Mouse (Mus musculus): ENCODE measurements at regions not wholly inside any gene's neighbourhood (a gene's known extent, or its start where the extent isn't known, plus 50 kb on each side); places are given as distances from the start of the nearest gene placed in this dataset.

DNA sequence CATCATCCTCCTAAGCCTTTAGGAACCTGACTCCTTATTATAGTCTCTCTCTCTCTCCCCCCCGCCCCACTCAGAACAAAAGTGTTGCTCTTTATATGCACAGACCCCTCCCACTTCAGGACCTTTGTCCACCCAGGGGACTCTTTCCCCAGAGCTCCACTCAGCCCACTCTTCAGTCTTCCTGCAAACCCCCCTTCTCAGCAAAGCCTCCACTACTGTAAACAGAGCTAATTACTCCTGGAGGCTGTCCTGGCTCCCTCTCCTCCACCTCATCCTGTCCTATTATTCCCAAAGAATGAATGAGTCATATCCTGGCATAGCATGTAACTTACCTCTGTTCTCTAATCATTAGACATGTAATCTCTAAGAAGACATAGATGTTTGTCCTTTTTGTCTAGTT is 82.8 kb upstream of the Galnt15 start:
- DNase-seq, result peak; percentile 40

DNA sequence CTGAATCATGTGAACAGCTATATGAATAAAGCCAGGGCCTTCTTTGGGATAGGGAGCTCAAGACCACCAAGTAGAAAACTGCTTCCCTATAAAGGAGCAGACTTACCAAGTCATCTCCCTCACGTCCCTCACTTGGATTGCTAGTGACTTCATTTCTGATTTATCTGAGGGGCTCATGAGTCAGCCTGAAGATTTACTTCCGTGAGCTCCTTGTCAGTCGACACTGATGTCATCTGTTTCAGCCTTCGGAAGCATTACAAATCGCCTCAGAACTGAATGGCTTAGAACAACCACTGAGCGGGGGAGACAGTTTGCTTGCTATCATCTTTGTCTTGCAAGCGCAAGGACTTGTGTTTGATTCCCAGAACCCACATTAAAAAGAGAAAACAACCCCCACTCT is 81.5 kb upstream of the Galnt15 start:
- no peak for DNase-seq

DNA sequence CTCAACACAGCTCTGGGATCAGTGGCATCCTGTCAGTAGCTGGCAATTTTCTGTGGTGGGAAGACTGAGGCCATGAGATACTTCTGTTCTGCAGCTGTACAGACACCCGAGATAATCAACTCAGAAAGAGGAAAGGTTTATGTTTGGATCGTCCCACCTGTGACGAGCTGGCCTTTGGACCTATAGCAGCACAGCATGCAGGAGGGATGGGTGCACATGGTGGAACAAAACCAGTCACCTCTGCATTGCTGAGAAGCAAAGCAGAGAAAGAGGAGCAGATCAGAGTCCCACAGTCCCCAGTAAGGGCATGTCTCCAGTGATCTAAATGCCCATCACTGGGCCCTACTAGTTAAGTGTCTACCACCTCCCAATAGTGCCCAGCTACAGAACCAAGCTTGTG is 76.9 kb upstream of the Galnt15 start:
- DNase-seq, result no peak

DNA sequence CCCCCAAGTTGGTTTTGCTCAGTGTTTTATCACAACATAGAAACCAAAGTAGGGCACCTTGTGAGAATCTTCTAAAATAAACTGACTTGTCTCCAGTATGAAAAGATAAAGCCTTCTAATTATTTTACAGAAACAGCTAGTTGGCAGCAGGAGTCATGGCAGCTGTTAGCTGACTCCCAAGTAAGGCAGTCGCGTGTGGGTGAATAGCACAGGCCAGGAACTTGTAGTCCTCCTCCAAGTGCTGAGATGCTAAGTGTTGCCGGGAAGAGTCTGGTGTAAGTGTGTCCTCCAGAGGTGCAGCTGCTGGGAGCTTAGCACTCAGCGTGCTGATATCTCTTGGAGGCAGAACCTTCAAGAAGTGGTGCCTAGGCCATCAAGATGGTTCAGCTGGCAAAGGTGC is 75.0 kb upstream of the Galnt15 start:
- no peak for DNase-seq

- peak; percentile 95 for DNase-seq
These were observed 73.8 kb upstream of the Galnt15 start for GRCm38 (mm10) chr14:31954945-31955344.

DNA sequence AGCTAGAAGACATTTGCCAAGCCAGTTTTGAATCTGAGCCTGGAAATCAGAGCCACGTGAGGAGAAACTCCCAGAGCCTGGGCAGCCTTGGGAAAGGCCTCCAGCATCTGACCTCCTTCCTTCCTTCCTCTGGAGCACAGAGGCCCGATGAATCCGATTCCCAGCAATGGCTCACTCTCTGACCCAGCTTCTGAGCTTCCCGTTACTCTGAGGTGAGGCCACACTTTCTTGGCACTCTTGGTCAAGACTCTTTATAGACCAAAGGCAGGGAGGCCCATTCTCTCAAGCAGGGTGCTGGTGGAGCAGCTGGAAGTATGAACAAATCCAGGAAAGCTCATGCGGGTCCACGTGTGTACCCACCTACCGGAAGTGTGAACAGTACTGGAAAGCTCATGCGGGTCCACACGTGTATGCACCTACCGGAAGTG is 71.6 kb upstream of the Galnt15 start:
- peak; percentile 51 for DNase-seq

DNA sequence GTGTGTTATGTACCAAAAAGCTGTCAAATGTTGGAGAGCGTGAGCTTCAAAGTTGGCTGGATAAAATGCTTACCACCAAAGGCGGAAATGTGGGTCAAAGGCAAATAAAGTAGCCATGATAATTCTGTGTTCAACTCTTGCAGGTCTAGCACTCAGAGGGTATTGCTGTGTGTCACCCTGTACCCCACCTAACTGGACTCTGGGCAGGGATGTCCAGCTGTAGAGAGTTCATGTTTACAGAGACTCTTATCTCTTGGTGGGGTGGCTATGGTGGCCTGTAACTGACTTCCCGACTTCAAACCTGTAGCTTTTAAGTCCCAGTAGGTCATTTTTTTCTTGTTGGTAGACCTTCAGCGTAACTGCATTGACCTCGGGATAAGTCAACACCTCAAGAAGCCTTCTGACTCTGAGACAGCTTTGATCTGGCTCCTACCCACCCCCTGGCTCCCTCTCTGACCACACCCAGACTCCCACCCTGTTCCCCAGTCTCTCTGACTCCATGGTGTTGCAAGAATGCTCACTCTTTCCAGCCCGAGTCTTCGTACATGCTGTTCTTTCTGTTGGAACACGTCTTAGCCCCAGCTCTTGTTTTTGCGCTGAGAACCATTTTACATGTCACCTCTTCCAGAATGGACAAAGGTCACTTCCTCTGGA is 68.5 kb upstream of the Galnt15 start:
- DNase-seq, result peak; percentile 46

DNA sequence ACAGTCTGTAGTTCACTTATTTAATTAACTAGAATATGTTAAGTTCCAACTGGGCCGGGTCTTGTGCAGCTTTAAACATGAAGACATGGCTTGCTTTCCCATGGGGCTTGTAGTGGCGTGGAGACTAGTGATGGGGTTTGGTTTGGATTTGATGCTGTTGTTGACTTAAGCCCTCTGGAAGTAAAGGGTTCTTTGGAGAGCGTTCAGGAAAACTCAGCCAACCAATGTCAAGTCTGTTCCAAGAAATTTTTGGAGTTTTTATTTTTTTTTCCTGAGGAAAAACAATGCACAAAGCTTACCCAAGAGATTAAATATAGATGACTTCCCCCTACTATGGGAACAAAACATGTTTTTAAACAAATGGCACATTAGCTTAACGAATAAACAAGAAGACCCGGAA is 67.3 kb upstream of the Galnt15 start:
- DNase-seq, result peak; percentile 37

GRCm38 (mm10) chr14:31963131-31963911 is 65.5 kb upstream of the Galnt15 start:
- DNase-seq, result peak; percentile 63

GRCm38 (mm10) chr14:31964076-31964475 is 64.7 kb upstream of the Galnt15 start:
- no peak for DNase-seq

- DNase-seq, result no peak
These were observed 64.0 kb upstream of the Galnt15 start for GRCm38 (mm10) chr14:31964831-31965230.

DNA sequence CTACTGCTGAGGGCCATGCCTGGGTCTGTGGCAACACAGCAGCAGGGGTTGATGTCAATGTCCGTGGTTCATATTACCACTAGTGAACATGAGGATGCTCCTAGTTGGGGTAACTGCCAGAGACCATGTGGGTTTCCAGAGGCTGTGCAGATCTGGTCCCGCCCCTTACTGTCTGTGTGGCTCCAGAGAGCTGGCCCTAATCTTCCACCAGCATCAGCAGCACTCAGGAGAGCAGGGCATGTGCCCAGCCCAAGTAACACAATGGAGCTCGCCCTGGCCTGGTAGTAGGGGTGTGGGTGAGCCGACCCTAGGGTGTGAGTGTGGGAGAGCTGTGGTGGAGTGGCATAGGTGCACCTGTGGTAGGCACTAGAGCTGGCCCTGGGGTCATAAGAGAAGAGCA is 59.3 kb upstream of the Galnt15 start:
- DNase-seq, result no peak

GRCm38 (mm10) chr14:31970245-31970830 is 58.5 kb upstream of the Galnt15 start:
- DNase-seq, result no peak

- DNase-seq, result no peak
These were observed 57.9 kb upstream of the Galnt15 start for GRCm38 (mm10) chr14:31970851-31971250.

DNA sequence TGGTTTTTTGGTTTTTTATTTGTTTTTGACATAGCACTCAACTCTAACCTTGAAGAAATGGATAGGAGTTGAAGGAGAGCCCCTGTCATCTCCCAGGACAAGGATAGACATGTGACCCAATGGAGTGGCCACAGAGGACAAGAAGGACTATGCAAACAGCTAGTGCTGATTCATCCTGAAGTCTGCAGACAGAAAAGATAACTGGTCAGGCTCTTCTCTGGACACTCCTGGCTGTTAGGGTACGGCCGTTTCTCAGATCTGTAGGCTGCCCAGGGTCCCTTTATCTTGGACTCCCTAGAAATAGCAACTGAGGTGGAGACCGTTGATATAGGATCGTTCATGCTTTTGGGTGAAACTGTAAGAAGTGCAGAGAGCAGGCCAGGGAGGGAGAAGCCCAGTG is 55.1 kb upstream of the Galnt15 start:
- DNase-seq, result no peak

DNA sequence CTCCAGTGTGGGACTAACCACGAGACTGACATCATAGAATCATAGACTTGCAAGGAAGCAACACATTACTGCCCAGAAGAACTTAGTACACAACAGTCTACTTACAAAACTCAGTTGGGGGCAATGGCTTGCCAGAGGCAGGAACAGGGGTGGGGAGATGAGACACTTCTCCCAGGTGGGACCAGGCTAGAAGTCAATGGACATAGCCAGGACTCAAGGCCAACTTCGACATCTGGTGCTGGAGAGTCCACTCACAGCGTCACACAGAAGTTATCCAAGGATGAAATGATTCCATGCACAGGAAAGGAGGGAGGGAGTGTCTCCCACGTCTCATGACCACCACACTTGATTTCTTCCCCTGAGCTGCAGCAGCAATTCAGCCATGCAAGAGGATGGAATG is 50.6 kb upstream of the Galnt15 start:
- DNase-seq, result no peak

DNA sequence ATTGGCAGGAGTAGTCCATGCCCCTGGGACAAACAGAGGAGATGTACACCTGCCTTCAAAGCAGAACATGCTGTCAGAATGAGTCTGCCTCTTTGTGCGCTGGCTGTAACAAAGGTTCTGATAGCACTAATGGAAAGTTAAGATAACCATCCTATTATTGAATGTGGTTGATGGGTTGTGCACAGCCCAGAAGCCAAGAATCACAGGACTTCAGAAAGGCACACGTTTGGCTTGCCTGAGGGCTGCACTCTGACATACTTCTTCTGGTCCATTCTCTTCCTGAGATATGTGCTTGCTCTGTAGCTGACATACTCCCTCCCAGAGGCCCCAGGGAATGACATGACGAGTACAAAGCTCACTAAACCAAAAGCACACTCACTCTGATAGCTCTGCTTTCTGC is 50.1 kb upstream of the Galnt15 start:
- no peak for DNase-seq

Measured in lung, postnatal 36 days (tissue).